Mouse (Mus musculus) megakaryocyte, embryonic 14.5 days (primary cell): ENCODE measurements around the gene Meaf6.

Experiments used
- FLI1 ChIP-seq: IDR thresholded peaks from 2 replicates; pipeline ENCODE4 v1.6.1; 2012; ENCODE audit warnings: low read length, inconsistent platforms, mixed read lengths
- GATA1 ChIP-seq: IDR thresholded peaks from 3 replicates; pipeline ENCODE4 v1.6.1; 2012; ENCODE audit warnings: mixed read lengths, low read length, inconsistent platforms, borderline replicate concordance

DNA sequence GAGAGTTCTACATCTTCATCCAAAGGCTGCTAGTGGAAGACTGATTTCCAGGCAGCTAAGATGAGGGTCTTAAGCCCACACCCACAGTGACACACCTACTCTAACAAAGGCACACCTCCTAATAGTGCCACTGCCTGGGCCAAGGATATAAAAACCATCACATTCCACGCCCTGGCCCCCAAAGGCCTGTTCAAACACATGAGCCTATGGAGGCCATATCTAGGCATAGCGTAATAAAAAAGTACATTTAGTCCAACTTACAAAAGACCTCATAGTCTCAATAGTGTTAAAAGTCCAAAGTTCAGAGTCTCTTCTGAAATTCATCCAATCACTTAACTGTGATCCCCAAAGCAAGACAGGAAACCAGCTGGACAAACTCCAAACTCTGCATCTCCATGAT is 6.2 kb upstream of the Meaf6 start:
- TF ChIP-seq GATA1: no peak
- no peak for TF ChIP-seq FLI1
